Mouse (Mus musculus): ENCODE results near the gene Mypn.

Mypn gene

DNA sequence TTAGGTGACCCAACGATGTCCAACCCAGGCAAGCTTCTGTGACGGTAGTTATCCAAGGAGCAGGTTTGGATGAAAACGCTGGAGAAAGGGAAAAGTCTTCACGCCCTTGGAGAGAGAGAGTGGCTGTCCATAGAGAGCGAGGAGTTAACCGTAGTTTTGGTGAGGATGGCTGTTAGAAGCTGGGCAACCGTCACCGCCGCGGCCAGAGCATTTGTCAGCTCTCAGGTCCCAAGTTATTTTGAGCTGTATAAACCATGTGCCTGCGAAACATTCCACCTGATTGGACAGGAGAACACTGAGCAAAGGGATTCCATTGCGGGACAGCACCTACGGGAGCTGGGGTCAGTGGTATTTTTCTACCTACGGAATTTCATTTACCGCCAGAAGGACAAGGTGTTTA is at the start of gene Mypn:
TSS of gene Mypn (minus strand) at position 225 of the 400 bp plus-strand sequence.
- DNase-seq (ENCODE audit: inconsistent ontology term): no peak

DNA sequence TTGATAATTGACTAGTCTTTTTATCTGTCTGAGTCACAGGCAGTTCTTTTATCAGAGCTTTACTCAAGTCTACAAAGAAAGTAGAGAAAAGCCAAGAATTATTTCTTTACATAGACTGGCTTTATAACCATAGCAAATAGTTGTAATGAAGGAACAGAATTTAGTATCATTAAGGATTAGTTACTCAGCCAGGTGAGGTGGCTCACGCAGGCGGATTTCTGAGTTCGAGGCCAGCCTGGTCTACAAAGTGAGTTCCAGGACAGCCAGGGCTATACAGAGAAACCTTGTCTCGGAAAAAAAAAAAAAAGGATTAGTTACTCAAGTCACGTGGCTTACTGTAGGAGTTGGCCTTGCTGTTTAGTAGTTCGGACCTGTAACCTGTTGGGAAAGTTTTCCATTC is 44.7 kb upstream of the Mypn start:
- no peak for DNase-seq (ENCODE audit: inconsistent ontology term)

DNA sequence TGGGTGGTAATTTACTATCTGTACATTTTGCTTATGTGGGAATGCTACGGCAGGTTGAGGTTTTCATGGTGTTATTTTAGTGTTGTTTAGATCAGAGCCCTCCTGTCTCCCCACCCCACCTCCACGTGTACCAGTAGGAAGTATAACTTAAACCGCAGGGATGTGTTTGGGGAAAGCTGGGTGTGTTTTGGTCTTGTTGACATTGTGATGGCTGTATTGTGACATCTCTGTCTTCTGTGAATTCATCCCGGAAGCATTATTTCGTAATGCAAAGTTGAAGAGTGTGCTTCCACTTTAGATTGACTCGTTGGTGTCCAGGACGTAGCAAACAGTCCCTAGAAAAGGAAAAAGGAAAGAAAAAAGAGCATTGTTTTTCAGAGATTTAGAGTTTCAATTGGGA is 43.7 kb upstream of the Mypn start:
- DNase-seq (ENCODE audit: inconsistent ontology term): no peak

DNA sequence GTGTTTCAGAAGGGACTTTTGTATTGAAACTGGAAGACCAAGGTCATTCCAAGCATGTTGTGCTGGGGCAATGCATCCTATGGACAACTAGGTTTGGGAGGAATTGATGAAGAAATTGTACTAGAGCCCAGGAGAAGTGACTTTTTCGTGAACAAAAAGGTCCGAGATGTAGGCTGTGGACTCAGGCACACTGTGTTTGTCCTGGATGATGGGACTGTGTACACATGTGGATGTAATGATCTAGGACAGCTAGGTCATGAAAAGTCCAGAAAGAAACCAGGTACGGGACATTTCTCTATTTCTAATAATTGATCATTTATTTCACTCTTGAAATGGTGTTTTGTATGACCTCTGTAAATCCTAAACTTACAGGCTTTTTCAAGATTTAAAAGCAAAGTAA is 42.1 kb upstream of the Mypn start:
- DNase-seq (ENCODE audit: inconsistent ontology term): no peak

DNA sequence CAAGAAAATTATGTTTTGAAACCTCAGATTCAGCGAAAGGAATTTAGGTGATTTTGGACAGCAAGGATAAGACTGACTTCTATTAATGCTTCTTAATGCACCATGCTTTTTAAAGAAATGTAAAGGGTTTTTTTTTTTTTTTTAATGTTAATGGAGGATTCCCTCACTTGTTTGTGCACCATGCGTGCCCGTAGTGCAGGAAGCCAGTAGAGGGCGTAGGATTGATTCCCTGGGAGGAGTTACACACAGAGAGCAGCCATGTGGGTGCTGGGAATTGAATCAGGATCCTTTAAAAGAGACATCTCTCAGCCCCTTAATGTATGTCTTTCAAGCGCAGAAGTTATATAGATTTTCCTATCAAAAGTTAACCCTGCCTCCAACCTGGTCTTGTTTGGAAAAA is 41.0 kb upstream of the Mypn start:
- DNase-seq (ENCODE audit: inconsistent ontology term): peak; percentile 7

DNA sequence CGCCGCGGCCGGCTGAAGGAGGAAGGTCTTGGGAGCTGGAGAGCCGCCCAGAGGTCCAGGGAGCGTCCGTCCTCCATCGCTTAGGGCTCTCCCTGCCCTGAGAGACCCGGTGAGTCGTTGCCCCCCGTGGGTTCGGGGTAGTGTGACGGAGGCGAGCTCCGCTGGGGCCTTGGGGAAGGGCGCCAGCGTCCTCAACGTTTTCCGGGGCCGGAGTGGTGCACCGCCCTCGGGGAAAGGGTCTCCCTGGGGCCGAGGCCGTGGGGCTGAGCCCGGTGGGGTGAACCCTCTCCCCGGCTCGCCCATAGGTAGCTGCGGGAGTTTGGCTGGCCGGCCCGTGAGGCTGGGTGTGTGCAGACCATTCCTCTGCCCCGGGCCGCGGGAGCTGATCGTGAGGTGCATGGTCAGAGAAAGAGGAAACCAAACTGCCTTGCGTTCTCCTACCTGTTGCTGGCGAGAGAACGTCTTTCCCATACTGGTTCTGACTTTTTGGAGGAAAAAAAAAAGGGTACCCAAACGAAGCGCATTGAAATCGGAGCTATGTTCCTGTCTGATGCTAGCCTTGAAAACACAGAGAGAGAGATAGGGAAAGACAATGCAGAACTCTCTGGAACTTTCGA is 40.4 kb upstream of the Mypn start:
- DNase-seq (ENCODE audit: inconsistent ontology term): no peak

DNA sequence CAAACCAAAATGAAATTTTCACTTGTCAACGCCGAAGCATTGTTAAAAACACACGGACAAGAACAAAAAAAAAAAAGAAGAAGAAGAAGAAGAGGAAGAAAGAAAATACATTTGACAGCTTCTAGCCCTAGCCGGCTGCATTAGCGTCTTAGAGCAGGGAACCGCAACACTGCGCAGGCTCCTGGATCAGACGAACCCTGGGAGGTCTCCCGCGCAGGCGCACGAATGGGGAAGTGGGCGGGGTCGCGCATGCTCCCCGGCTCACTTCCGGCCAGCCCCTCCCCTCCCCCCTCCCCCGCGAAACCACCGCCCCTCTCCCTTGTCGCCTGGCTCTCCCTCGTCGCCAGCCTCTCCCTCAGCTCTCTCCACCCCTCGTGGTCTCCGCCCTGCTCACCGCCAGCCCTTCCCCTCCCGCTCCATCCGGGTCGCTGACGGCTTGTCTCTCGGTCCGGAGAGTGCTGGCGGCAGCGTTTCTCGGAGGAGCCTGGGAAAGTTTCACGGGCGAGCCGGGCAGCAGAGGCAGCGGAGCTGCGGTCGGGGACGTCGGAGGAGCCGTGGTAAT is 39.8 kb upstream of the Mypn start, which contains the start of gene Herc4:
TSS of gene Herc4 (plus strand) at position 318 of the 562 bp plus-strand sequence.
- DNase-seq (ENCODE audit: inconsistent ontology term): peak; percentile 98

DNA sequence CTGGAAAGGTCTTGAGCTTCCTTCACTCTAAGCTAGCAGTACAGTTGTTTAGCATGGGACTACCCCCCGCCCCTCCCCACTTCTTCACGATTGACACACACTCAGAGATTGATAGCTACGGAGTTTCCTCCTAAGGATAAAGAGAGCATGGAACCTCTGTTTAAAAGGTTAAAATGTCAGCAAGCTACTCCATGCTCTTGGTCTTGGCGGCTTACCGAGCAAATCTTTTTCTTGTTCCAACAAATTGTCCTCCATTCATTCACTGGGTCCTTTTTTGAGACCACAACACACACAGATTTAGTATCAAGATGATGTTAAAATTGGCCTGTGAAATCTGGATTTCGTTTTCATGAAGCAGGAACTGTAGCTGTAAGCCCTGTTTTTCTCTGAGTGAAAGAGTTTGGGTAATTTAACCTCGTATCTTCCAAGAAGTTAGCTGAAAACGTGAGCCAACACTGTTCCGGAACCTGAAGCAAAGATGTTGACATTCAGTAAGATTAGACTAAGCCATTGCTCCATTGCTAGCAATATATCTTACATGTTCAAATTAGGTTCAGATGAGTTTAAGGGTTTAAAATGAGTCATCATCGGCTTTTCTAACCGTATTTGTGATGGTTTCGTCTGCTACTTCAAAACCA is 39.2 kb upstream of the Mypn start:
- peak; percentile 38 for DNase-seq (ENCODE audit: inconsistent ontology term)

DNA sequence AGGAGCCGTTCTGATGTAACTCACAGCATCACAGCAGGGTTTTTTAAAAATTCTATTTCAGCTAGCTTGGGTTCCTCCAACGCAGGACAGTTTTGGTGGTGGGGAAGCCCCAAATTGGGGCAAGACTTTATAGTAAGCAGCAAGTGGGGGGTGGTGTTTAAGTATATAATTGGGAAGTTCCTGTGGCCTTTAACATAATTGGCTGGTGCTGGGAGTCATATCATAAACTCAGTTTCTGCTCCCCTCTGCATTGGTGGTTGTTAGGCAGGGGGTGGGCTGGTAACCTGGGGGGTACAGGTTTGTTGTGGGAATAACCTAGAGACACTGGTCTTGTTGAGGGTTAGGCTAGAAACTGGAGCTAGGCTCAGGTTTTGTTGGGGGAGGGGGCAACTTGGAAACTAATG is 37.1 kb upstream of the Mypn start:
- DNase-seq (ENCODE audit: inconsistent ontology term): no peak

DNA sequence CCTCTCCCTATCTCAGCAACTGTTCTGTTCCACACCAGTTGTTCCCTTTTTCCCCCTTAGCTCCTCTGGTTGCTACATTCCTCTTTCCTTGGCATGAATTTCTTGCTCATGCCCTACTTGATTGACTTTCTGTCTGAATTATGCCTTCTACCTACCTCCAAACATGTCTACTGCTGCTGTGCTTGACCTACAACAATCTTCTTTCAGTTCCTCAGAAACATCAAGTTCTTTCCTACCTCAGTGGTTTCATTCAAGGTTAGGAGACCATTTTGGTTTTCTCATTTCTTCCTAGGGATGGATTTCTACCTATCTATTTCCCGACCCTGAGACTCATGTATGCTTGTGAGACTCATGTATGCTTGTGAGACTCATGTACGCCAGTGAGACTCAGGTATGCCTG is 36.1 kb upstream of the Mypn start:
- DNase-seq (ENCODE audit: inconsistent ontology term): no peak

DNA sequence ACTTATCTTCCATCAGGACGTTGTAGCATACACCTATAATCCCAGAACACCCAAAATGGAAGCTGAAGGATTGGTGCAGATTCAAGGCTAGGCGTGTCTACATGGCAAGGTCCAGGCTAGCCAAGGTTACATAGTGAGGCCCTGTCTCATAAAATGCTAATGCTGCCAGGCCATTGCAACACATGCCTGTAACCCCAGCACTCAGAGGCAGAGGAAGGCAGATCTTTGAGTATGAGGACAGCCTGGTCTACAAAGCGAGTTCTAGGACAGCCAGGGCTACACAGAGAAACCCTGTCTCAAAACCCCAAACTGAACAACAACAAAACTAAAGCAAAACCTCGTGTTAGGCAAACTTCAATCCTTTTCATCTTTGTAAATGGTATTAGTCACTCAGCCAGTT is 34.3 kb upstream of the Mypn start:
- DNase-seq (ENCODE audit: inconsistent ontology term): no peak

DNA sequence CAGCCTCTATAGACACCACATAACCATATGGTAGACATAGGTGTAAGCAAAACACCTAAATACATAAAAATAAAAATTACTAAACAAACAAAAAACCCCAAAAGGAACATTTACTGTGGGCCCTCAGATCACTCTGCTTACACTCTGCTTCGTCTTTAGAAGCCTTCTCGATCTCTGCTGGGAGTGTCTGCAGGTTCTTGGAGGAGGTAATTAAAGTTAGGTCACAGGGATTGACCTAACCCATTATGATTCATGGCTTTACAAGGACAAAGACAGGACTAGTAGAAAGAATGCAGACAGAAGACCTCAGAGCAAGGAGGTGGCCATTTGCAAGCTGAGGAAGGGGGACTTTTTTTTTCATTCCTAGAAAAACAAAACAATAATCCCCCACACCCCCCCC is 33.5 kb upstream of the Mypn start:
- DNase-seq (ENCODE audit: inconsistent ontology term): no peak

DNA sequence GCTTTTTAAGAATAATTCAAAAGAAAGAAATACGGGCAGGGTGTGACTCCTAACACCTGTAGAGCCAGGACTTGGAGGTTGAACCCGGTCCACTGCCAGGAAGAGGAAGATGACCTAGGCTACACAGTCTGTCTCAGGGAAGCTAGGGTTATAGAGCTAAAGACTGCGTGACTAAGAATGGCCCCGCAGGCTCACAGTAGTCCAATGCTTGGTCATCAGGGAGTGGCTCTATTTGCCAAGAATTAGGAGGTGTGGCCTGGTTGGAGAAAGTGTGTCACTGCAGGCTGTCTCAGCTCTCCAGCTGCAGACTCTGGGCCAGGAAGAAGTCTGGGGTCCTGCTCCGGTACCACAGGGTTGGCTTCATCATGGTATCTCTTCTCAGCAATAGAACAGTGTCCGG is 32.9 kb upstream of the Mypn start:
- no peak for DNase-seq (ENCODE audit: inconsistent ontology term)

DNA sequence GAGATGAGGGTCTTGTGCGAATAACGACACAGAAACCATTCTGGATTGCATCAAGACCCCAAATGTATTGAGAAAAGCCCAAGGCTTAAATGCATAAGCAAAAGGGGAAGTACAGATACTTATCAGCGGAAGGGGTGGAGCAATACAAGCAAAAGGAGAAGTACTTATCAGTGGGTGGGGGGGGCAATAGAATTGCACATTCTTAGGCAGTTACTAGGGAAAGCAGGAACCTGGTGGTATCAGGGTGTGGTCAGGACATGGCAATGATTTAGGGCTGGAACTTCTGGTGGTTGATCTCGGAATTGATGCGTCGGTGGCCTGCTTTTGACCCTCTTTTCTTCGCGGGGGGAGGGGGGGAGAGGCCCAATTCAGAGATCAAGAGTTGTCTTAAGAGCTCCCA is 32.1 kb upstream of the Mypn start:
- DNase-seq (ENCODE audit: inconsistent ontology term): no peak

DNA sequence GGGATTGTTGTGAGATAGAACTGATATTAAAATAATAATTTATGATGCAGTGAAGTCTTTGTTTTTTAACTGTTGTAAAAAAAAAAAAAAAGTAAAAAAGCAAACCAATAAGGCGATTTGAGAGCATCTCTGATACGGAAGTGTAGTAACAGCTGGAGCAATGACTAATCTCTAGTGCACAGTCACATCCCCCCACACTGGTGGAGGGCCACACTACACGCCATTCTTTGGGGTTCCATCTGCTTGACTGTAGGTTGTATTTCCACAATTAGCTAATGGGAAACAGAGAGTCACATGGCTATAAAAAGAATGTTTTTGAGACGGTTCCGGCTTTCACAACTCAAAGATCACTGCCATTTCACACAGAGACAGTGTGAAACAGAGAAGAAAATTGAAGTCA is 30.4 kb upstream of the Mypn start:
- no peak for DNase-seq (ENCODE audit: inconsistent ontology term)

DNA sequence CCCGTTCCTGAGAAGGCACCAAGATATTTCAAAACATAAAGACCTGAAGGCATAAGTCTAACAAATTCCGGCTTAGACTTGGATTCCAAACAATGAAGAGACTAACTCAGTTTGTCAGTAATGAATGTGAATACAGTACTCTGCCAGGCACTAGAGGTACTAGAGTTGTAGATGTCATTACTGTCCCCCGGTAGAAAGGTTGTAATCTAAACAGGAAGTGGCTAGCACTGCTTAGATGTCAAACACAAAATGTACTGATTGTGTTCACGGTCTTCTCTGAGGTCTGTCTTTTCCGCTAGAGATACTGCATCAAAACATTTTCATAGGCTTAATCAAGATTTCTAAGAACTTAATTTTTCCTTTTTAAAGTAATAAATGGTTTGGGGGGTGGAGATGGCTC is 27.9 kb upstream of the Mypn start:
- no peak for DNase-seq (ENCODE audit: inconsistent ontology term)

DNA sequence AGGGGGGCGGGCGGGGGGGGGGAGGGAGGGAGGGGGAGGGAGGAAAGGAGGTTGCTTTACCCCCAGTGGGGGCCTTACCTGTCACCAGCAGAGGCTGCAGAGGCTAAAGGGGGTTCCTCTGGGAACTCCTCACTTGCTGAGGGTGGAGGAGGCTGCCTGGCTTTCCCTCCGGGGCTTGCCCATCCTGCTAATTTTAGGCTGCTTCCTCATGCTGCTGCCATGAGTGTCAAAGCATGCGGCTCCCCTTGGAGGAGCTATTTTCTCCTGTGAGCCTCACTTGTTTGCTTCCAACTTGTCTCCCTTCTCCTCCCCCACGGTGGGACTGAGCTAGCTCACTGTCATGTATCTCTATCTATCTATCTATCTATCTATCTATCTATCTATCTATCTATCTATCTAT is 27.1 kb upstream of the Mypn start:
- no peak for DNase-seq (ENCODE audit: inconsistent ontology term)

DNA sequence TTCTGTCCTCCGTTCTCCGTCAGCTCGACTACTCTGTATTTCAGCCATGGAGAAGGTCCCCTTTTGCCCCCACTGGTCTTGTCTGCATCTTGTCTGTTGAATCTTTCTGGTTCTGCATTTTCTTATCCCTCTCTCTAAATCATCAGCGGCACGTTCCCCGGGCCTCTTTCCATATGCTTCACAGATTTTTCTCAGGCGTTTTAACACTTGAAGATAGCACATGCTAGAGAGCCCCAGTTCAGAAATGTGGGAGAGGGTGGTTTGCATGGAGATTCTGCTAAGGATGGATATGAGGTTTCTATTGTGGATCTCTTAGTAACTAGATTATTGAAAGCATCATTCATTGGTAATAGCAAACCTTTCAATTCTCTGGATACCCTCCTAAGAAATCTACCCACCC is 26.5 kb upstream of the Mypn start:
- no peak for DNase-seq (ENCODE audit: inconsistent ontology term)

DNA sequence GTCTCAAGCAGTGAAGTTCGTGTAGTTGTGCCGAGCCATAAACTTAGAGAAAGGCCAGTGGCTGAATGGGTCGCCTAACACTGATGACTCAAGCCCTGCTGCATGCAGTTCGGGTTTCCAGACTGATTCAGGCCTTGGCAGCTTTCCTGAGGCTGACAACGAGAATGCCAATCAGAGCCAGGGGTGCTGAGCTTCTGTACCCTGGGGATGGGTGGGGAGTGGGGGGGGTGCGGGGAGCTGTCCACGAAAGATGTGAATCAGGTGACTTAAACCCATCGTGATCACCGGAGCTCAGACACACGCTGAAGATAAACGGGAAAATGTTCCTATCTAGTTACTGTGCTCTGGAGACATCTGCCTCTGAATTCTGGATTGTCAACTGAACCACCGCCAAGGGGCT is 20.6 kb upstream of the Mypn start:
- DNase-seq (ENCODE audit: inconsistent ontology term): peak; percentile 72

DNA sequence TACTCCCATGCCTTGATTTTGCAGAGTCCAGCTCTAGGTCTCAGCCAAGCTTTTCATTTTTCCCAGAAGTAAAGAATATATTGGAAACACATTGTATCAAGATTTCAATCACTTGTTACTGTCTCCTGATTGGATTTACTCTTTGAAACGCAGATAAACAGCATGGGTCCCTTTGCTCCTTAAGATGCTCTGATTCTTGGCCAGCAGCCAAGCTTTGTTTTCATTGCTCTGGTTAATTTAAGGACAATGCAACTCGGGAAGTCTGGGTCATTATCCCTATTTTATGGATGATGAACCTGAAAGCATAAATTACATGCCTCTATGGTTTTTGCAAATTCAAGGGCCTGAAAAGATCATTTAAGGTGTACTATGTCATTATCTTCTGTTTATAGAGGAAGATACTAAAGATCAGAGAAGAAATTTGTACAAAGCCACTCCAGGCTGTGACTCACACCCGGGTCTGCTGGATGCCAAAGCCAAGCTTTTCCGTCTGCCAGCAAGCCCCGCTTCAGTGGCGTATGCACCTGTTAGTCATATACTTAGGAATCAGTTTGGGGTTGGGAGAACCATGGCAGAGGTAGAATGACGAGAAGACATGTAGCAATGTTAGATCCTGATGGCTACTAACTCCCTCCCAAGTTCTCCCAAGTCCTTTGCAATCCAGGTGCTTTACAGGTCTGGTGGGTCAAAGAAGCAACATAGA is 17.5 kb upstream of the Mypn start:
- DNase-seq (ENCODE audit: inconsistent ontology term): peak; percentile 75

DNA sequence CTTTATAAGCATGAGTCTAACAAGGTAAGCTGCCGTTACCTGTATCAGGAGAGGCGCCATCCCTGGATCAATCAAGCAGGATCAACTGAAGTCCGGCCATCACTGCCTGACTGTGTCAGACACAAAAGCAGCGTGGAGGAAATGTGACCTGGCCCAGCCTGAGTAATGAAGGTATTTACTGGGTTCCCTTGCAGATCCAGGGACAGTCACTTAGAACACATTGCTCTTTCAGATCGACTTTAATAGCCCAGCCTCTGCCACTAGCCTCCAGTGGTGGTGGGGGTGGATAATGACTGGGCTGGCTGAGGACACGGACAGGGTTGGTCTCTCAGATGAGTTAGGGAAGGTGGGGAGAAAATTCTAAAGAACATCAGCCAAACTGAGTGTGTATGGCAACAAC is 5.1 kb upstream of the Mypn start:
- no peak for DNase-seq (ENCODE audit: inconsistent ontology term)

DNA sequence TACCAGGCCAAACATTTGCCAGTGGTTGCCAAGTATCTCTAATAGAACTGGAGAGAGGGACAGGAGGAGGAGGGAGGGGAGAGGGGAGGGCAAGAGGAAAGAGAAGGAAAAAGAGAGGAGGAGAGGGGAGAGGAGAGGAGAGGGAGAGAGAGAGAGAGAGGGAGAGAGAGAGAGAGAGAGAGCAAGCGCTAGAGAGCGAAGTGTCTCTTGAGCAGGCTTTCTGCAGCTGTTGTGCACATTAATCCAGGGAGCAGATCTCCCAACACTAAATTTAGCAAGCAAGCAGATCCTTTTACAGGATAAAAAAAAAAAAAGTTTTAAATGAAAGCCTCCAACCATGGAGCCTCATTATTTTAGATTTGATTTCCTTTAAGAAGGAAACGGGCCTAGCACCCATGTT is 750 bp downstream of the Mypn start:
- DNase-seq (ENCODE audit: inconsistent ontology term): no peak

DNA sequence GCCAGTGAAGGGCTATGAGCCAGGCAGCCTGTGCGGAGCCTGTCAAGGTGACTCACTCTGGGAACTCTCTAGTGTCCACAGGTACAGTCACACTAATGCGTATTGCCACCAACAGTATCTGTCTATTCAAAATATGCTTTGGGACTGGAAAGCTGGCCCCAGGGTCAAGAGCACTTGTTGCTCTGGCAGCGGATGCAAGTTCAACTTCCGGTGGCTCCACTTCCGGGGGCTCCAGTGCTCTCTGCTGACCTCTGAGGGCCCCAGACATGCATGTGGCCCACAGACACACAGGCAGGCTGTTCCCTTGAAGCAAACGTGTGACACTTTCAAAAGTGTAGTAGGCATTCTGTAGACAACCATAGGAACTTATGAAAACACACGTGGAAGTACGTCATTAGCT is 2.2 kb downstream of the Mypn start:
- no peak for DNase-seq (ENCODE audit: inconsistent ontology term)

Data from Muller cell, postnatal 12 days (primary cell).